Mouse (Mus musculus) G1E (cell line): ENCODE data around the gene Tex36.

Source experiments
- CTCF ChIP-seq: IDR thresholded peaks from 2 replicates; pipeline ENCODE4 v1.5.1; 2012; ENCODE audit warnings: low read depth, low read length, inconsistent platforms, mixed read lengths
- GATA1 ChIP-seq: IDR thresholded peaks from 2 replicates; pipeline ENCODE4 v1.6.1; 2012; ENCODE audit warnings: borderline replicate concordance, low read length, inconsistent platforms, mixed read lengths
- POLR2AphosphoS5 ChIP-seq: IDR thresholded peaks from 2 replicates; pipeline ENCODE4 v1.6.1; 2012; ENCODE audit warnings: low read depth, low read length, inconsistent platforms; ENCODE audit not compliant: insufficient replicate concordance
- TAL1 ChIP-seq: conservative IDR thresholded peaks from 2 replicates; pipeline ENCODE4 v1.6.1; 2012; ENCODE audit warnings: low read depth, low read length, inconsistent platforms, mixed read lengths

DNA sequence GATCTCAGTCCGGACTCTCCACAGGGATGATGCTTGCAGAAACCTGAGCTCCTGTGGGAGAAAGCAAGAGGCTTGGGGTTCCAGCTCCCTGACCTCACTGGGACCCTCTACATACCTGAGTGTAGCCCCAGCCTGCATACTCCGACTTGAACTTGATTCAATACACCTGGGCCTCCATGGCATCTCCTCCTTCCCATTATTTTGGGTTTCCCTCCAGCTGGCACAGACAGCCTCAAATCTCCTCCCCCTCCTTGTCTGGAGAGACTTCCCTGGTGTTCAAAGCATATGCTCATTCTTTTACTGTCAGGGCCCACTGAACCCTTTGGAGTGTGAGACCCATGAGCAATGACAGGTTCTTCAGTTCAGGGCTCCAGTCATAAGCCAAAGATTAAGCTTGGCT, 11.0 kb upstream of the Tex36 start:
- TF ChIP-seq CTCF (no peak), TAL1 (no peak), POLR2AphosphoS5 (no peak), GATA1 (no peak)
